ENCODE assay signal across 22 mouse cellular contexts in the genomic region with DNA sequence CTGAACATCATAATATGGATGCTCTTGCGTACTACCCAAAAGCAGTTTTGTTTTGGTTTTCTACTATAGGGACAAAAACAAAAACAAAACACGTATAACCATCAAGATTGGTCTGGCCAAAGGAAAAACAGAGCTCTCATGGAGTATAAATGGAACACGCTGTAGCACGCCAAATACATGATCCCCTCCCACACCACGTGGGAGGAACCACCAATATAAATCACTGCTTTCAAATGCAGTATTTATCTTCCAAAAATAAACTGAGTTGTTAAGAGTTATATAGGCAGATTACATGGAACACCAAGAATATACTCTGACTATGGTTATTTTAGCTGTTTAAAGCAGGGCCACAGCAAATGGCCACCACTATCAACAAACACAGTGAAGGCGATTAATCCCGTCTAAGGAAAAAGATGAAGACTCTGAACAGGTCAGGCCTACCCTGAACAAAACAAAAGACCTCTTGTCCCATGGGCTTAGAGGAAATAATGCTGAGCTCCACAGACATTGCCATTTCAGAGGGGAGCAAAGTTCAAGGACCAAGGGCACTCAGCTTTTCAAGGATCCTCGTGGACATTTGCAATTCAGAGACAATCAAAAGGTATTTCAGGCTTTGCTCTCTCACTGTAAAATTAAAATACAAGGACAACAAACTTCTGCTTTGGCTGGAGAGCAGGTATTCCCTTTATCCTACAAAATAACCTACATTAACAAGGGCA. TPM values are rescaled to one million over a fixed set of nuclear protein-coding genes. Genes with fewer than 3 reads are reported as not detected.
DNase-seq lines count a peak whose midpoint lies in the region; ATAC-seq lines count a peak whose summit lies in the region.
"Had no signal": no experiment of that assay in that cellular context is flagged by ENCODE, and none has a peak within 500 bp of the region (broad histone marks: within the 10 kb centered on the region; RNA-seq: fewer than 3 reads in every experiment).

No protein-coding gene starts in this region.

- DNase-seq in frontal cortex, postnatal 14 days (ENCODE audit: low spot score in 2 of 2): no peak
- DNase-seq in layer of hippocampus, adult 9-11 months: peak; percentile 22
- DNase-seq in layer of hippocampus, postnatal 25 days (ENCODE audit: extremely low spot score in 1 of 2, low spot score in 1 of 2): no peak
- DNase-seq in ES-CJ7 (ENCODE audit: low read depth, low spot score) (peak; percentile 88), MN1 (ENCODE audit: low spot score) (no peak)
- peak; percentile 12 for DNase-seq in kidney, postnatal 14 days
- DNase-seq: adrenal gland, postnatal 36 days; cerebellum, adult 8-10 months; layer of hippocampus, postnatal 36 days; lung, postnatal 10 days; midbrain, embryonic 14.5 days; retina, postnatal 1 day; thymus, postnatal 14 days had no signal

- no peak overlapping the region for H3K4me2 ChIP-seq in midbrain, embryonic 16.5 days (ENCODE audit: low read length)
- H3K4me2 ChIP-seq: embryonic facial prominence, embryonic 13.5 days; heart, embryonic 12.5 days; hindbrain, embryonic 15.5 days; limb, embryonic 15.5 days had no signal

- no peaks in the 10 kb centered on the region for H3K27me3 ChIP-seq in midbrain, embryonic 16.5 days (ENCODE audit: control insufficient read depth, insufficient read depth, low read depth, low read length)
- H3K27me3 ChIP-seq: embryonic facial prominence, embryonic 13.5 days; heart, embryonic 12.5 days; hindbrain, embryonic 15.5 days; limb, embryonic 15.5 days had no signal

- H3K4me1 ChIP-seq in midbrain, embryonic 16.5 days (ENCODE audit: control insufficient read depth, insufficient read depth, low read length): no peaks in the 10 kb centered on the region

- no peak overlapping the region for H3K4me3 ChIP-seq in midbrain, embryonic 16.5 days (ENCODE audit: low read depth, low read length)
- H3K4me3 ChIP-seq: embryonic facial prominence, embryonic 13.5 days; forebrain, embryonic 10.5 days; heart, embryonic 12.5 days; hindbrain, embryonic 15.5 days; limb, embryonic 15.5 days had no signal

- H3K27ac ChIP-seq in midbrain, embryonic 16.5 days (ENCODE audit: low read length): no peak overlapping the region
- H3K27ac ChIP-seq: embryonic facial prominence, embryonic 13.5 days; forebrain, embryonic 10.5 days; hindbrain, embryonic 15.5 days; limb, embryonic 15.5 days; stomach, postnatal 0 days had no signal

- H3K9me3 ChIP-seq in midbrain, embryonic 16.5 days (replicated peaks; ENCODE audit: control insufficient read depth, low read length, poor library complexity, severe bottlenecking): no peaks in the 10 kb centered on the region
- H3K9me3 ChIP-seq: embryonic facial prominence, embryonic 13.5 days; forebrain, embryonic 10.5 days; heart, embryonic 12.5 days; hindbrain, embryonic 15.5 days; limb, embryonic 15.5 days had no signal

- H3K36me3 ChIP-seq in midbrain, embryonic 16.5 days (ENCODE audit: control insufficient read depth, insufficient read depth, low read length): no peaks in the 10 kb centered on the region
- H3K36me3 ChIP-seq: hindbrain, embryonic 15.5 days had no signal

- WGBS in midbrain, embryonic 16.5 days: 80% methylated on average over 8 of the region's 8 CpGs

- H3K9ac ChIP-seq in midbrain, embryonic 16.5 days (ENCODE audit: low read depth, low read length): no peak overlapping the region
- H3K9ac ChIP-seq: embryonic facial prominence, embryonic 13.5 days; heart, embryonic 12.5 days; hindbrain, embryonic 15.5 days; limb, embryonic 15.5 days had no signal

- peak; percentile 51 for ATAC-seq in frontal cortex, adult (ENCODE audit: low TSS enrichment)
- no peak for ATAC-seq in midbrain, embryonic 16.5 days
- ATAC-seq: CD4-positive, CD25-positive, alpha-beta regulatory T cell, adult 4 months had no signal

RNA-seq across cellular contexts. Expression of gene Etv5, which starts 30.7 kb away (rescaled TPM):
- total RNA-seq in layer of hippocampus, postnatal 25 days (2021): 10 to 100 TPM; 51.4 to 56.1 TPM
- 13.6 and 17.8 TPM in 2 replicates for polyA plus RNA-seq in midbrain, embryonic 16.5 days (2015; fragmentation: Nextera tagmentation; extraction: Ambion mirVana)

Comparison
In these comparisons a context has a peak if more than half of its experiments do, and no peak if none do; other contexts are left out.
1. DNase-seq: peak in layer of hippocampus, adult 9-11 months (single experiment), ES-CJ7 (single experiment) and kidney, postnatal 14 days (single experiment); none in frontal cortex, postnatal 14 days (0 of 2), layer of hippocampus, postnatal 25 days (0 of 2) and MN1 (single experiment).